Mouse (Mus musculus): ENCODE measurements around the gene Cdk5.

The Cdk5 gene

DNA sequence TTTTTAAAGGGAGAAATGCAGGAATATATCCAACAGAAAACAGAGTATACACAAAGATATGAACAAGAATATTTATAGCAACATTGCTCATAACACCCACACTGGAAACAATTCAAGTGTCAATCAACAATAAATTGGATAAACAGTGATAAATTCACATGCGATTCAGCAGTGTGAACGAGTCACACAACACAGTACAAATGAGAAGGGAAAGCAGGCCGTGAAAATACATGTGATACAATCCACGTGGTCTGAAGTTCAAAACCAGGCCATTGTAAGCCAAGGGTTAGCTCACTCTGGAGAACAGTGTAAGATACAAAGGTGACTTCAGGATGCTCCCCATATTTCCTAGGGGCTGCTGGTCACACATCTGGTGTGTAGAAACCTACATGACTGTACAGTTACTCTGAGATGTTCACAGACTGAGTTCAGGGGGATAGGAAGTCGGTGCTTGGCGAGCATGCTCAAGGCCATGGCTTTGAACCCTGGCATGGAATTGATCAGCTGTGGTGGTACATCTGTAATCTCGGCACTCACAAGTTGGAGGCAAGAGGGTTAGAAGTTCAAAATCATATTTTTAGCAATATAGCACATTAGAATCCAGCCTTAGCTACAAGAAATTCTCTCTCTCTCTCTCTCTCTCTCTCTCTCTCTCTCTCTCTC is 48.5 kb downstream of the Cdk5 start:
- DNase-seq (ENCODE audit: low read depth, low spot score): peak; percentile 74

DNA sequence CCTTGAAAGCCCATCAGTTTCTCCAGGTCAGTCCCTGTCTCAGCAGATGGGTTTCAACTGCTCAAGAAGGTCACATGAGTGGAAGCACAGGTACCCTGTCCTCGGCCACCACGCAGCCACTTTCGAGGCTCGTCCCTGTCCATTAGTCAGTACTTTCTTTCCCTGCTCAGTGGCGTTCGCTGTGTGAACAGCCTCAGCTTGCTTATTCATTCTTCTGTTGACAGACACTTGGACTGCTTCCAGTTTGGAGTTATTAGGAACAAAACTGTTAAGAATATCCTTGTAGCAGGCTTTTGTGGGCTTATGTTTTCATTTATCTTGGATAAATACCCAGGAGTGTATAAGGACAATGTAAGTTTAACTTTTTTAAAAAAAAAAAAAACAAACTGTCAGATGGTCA is 49.1 kb downstream of the Cdk5 start:
- DNase-seq (ENCODE audit: low read depth, low spot score): peak; percentile 73

DNA sequence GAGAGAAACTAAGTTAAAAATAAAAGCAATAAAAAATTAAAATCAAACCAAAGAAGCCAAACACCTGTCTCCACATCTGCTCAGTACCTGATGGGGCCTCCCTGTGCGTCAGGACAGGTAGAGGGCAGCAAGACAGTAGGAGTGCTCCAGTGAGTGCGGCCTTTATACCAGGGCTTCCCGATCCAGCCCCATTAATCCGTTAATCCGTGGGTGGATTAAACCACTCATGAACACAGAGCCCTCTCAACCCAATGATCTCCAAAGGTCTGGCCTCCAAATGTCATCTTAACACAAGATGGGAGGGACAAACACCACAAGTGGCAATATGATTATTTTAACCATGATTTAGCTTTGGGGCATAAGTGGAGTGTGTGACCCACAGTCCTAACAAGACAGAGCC is 49.5 kb downstream of the Cdk5 start:
- DNase-seq (ENCODE audit: low read depth, low spot score): no peak

DNA sequence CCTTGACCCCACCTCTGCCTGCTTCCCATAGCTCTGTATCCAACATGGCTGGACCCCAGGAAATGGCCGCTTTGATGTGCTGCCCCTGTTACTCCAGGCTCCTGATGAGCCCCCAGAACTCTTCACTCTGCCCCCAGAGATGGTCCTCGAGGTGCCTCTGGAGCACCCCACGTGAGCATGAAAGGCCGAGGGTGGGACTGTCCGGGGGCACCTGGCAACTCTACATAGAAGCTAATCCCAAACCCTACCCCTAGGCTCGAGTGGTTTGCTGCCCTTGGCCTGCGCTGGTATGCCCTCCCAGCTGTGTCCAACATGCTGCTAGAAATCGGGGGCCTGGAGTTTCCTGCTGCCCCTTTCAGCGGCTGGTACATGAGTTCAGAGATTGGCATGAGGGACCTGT is 53.6 kb downstream of the Cdk5 start:
- DNase-seq (ENCODE audit: low read depth, low spot score): no peak
